Mouse (Mus musculus) embryo, embryonic 9.5 days (tissue): ENCODE results near the gene Plekhg2.
A peak's percentile ranks its signal among the peaks of the same experiment; 100 is the strongest.

ENCODE experiments used
- DNase-seq: peaks from one replicate; pipeline ENCODE4 v3.0.0-alpha.2; 2017; ENCODE audit errors: extremely low spot score

Gene Plekhg2

GRCm38 (mm10) chr7:28382981-28383396, 10.6 kb upstream of the Plekhg2 start:
- DNase-seq = no peak

GRCm38 (mm10) chr7:28382347-28382951, 10.1 kb upstream of the Plekhg2 start:
- DNase-seq = no peak

GRCm38 (mm10) chr7:28381938-28382337, 9.5 kb upstream of the Plekhg2 start:
- peak; percentile 83 for DNase-seq

GRCm38 (mm10) chr7:28381017-28381790, 8.8 kb upstream of the Plekhg2 start:
- DNase-seq = no peak

- no peak for DNase-seq
These were observed 8.0 kb upstream of the Plekhg2 start, which contains the start of gene Zfp36 for GRCm38 (mm10) chr7:28380237-28381016. TSS of gene Zfp36 (minus strand) at chr7:28380253.

- DNase-seq = peak; percentile 86
These were observed 6.6 kb upstream of the Plekhg2 start for GRCm38 (mm10) chr7:28378769-28379651.

GRCm38 (mm10) chr7:28378066-28378690, 5.8 kb upstream of the Plekhg2 start:
- DNase-seq = no peak

- DNase-seq = no peak
These were observed 5.0 kb upstream of the Plekhg2 start for GRCm38 (mm10) chr7:28377190-28378065.

GRCm38 (mm10) chr7:28376011-28376771, 3.8 kb upstream of the Plekhg2 start:
- DNase-seq = peak; percentile 84

GRCm38 (mm10) chr7:28375176-28375921, 3.0 kb upstream of the Plekhg2 start:
- peak; percentile 90 for DNase-seq

GRCm38 (mm10) chr7:28374647-28375046, 2.2 kb upstream of the Plekhg2 start:
- no peak for DNase-seq

- no peak for DNase-seq
These were observed 1.6 kb upstream of the Plekhg2 start for GRCm38 (mm10) chr7:28373891-28374495.

GRCm38 (mm10) chr7:28373131-28373581, 757 bp upstream of the Plekhg2 start:
- no peak for DNase-seq

GRCm38 (mm10) chr7:28371514-28371989, 847 bp downstream of the Plekhg2 start:
- peak; percentile 76 for DNase-seq

- DNase-seq = no peak
These were observed 1.4 kb downstream of the Plekhg2 start for GRCm38 (mm10) chr7:28370977-28371513.

GRCm38 (mm10) chr7:28370051-28370450, 2.3 kb downstream of the Plekhg2 start:
- no peak for DNase-seq

GRCm38 (mm10) chr7:28368276-28368920, 4.0 kb downstream of the Plekhg2 start:
- no peak for DNase-seq
